Mouse (Mus musculus) liver, embryonic 14.5 days (tissue): ENCODE measurements at regions not wholly inside any gene's neighbourhood (a gene's known extent, or its start where the extent isn't known, plus 50 kb on each side); places are given as distances from the start of the nearest gene placed in this dataset.

Experiments used
- CTCF ChIP-seq: IDR thresholded peaks from 2 replicates; pipeline ENCODE4 v1.5.1; 2016; ENCODE audit warnings: antibody characterized with exemption, low read depth, control low read depth
- EP300 ChIP-seq: IDR thresholded peaks from 2 replicates; pipeline ENCODE4 v1.6.1; 2016; ENCODE audit warnings: antibody characterized with exemption, low read depth

- TF ChIP-seq CTCF (no peak), EP300 (no peak)
Measured at GRCm38 (mm10) chr9:91126630-91127245, 235.5 kb upstream of the Zic4 start.
